Mouse (Mus musculus) liver, adult (tissue): ENCODE results near the gene Duoxa2.

Experiments
- GATA4 ChIP-seq: IDR thresholded peaks from 2 replicates; pipeline ENCODE4 v1.6.1; 2014; ENCODE audit warnings: mild to moderate bottlenecking, low read length; ENCODE audit not compliant: insufficient replicate concordance

The Duoxa2 gene

DNA sequence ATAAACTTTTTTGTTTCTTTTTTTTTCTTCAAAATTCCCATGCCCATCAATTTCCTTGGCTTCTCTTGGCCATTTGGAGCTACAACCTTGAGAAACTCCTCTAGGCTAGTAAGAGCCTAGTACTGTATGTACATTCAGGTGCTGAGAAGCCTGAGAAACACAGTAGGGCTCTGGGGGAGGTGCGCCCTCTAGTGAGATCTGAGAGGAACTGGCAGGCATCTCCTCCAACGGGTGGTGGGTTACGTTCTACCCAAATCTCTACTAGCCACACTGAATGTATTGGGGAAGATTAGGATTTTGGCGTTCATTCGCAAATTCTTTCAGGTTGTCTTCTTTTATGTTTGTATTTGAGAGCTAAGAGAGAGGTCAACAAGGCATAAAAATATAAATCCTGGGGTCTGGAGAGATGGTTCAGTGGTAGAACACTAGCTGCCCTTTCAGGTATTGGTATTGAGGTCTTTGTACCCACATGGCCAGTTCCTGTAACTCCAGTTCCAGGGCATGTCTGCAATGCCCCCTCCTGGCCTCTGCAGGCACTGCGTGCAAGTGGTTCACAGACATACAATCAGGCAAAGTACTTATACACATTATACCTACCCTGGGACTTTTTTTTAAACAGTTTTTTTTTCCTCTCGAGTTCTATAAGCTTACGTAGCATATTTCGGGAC is 4.0 kb downstream of the Duoxa2 start:
- no peak for TF ChIP-seq GATA4

- TF ChIP-seq GATA4 = no peak
These were observed 5.8 kb downstream of the Duoxa2 start for GRCm38 (mm10) chr2:122304544-122304943.

DNA sequence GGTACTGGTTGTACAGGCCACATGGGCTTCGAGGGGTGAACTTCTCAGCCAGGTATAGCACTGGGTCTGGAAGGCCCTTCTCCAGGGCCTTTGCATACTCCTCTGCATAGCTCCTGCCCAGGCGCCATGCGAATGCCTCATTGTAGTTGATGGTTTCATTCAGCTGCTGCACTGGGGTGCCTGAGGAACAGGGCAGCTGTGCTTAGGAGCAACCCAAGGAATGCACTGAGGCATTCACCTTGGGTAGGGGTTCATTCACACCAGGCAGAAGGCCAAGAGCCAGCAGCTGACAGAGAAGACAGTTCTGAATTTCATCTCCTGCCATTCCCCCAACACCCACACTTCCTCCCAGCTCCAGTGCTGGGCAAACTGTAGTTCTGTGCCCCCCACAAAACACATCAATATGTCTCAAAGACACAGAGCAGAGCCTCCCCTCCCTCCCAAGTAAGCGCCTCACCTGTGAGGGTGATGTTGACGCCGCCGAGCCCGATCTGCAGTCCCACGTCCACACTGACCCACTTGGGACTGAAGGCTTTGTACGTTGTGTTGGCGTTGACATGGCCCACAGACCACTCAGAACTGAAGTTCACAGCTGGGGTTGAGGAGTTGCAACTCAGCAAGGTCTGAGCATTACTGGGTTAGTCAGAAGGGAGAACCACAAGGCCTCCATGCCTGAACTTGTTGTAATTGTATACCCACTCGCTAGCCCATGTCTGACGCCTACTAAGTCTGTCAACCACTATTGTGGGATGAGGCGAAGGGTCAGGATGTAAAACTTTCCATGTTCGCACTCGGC is 6.6 kb downstream of the Duoxa2 start:
- no peak for TF ChIP-seq GATA4

- TF ChIP-seq GATA4 = no peak
These were observed 7.5 kb downstream of the Duoxa2 start for GRCm38 (mm10) chr2:122306184-122306583.

- TF ChIP-seq GATA4 = no peak
These were observed 10.9 kb downstream of the Duoxa2 start for GRCm38 (mm10) chr2:122309647-122310046.

- no peak for TF ChIP-seq GATA4
These were observed 12.9 kb downstream of the Duoxa2 start for GRCm38 (mm10) chr2:122311561-122311960.

DNA sequence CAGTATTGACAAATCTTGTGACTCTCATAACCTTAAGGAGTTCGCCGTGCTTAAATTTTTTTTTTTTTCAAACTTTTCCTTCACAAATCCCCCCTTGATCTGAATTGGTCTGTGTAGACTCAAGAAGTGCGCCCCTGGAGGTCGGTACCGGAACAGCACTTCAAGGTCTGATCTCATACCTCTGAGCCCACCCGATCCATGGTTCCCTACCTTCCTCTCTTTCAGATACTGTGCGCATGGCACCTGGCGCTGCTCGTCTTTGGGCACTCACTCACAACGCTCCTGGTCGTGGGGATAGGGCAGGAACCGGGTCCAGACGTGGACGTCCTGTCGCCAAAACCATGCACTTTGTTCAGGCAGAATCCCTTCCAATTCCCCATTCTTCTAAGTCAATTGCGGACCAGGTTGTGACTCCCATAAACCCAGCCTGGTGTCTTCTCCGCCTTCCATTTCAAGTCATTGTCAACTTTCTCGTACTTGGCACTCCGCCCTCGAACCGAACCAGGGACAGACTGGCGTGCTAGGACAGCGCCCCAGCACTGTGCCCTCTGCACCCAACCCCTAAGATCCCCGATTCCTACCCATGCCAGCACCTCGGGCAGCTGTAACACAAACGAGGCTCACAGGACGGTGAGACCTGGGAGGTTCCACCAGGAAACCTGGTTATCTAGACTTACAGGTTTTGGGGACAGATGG is 14.2 kb downstream of the Duoxa2 start:
- no peak for TF ChIP-seq GATA4

DNA sequence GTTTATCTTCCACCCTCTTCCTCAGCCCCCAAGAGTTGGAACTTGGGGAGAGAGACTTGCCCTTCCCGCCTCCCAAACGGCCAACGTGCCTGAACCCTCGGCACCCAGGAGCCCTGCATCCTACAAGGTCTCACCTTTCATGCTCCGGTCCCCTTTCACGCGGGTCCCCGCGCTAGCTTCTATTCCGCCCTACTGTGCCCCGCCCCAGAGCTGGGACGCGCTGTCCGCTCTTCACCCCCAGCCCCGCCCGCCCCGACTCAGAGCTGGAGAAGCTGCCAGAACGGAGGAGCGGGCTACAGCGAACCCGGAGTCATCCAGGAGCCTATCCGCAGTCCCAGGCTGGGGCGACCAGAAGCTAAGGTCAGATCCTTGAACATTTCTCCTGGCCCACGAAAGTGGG is 14.8 kb downstream of the Duoxa2 start, which contains the start of gene Duoxa1:
Gene Duoxa1 (minus strand): TSS at position 195 of the 400 bp plus-strand sequence.
- TF ChIP-seq GATA4 = no peak

DNA sequence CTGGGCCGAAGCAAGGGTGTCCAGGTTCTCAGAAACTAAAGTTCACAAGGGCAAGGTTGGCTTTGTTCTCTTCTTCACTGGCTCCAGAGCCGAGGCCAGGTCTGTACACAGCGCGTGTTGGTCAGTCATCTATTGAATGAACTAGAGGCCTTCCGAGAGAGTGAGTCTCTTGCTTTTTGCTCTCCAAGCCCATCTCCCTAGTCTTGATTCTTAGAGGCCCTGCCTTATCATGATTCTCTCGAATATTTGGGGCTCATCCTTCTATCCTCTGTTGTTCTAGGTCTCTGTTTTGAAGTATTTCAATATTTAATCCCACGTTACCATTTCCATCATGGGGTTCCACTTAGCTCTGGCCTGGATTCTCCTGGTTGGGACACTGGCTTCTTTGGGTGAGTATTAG is 16.7 kb downstream of the Duoxa2 start, which contains the start of gene Duox1:
Gene Duox1 (plus strand): TSS at position 301 of the 400 bp plus-strand sequence.
- no peak for TF ChIP-seq GATA4

- no peak for TF ChIP-seq GATA4
These were observed 18.7 kb downstream of the Duoxa2 start for GRCm38 (mm10) chr2:122317384-122317783.

- no peak for TF ChIP-seq GATA4
These were observed 25.3 kb downstream of the Duoxa2 start for GRCm38 (mm10) chr2:122323960-122324359.

DNA sequence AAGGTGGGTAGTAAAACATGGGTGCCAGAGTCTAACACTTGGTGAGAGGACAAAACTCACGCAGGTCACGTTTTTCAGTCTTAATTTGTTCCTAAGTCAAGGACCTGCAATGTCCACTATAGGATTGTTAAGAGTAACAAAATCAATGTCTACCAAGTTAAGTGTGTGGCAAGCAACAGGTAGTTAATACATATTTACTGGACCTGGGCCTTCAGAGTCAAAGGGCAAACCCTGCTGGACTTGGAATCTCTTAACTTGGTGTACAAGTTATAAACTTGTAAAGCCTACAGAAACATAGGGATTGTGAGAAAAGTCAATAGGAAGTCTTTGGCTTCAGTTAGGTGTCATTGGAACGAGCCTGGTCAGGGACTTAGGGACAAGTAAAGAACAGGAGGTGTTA is 25.9 kb downstream of the Duoxa2 start:
- no peak for TF ChIP-seq GATA4

DNA sequence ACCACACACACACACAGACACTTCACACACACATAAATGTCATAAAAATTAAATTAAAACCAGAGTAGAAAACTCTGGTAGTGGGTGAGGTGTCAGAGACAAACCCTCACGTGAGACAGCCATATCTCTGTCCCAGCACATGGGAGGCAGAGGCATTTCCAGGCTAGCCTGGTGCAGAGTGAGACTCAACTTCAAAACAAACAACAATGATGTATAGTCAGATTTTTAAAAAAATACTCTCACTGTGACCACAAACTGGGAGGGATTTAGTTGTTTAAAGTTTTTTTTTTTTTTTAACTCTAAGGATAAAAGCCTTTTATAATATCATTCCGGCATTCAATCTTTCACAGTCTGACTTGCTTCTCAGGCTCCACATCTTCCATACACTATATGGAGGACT is 26.7 kb downstream of the Duoxa2 start:
- no peak for TF ChIP-seq GATA4

- no peak for TF ChIP-seq GATA4
These were observed 29.3 kb downstream of the Duoxa2 start for GRCm38 (mm10) chr2:122327986-122328385.

- no peak for TF ChIP-seq GATA4
These were observed 33.5 kb downstream of the Duoxa2 start for GRCm38 (mm10) chr2:122332222-122332621.

GRCm38 (mm10) chr2:122334170-122334569 is 35.5 kb downstream of the Duoxa2 start:
- TF ChIP-seq GATA4 = no peak
